Mouse (Mus musculus) thymus, adult 2 months (tissue): Measurements from ENCODE around the gene Tubb4b. TPM values are rescaled to one million over a fixed set of nuclear protein-coding genes. Genes with fewer than 3 reads are reported as not detected.

Experiments
- DNase-seq: peaks from one replicate; pipeline ENCODE4 v3.0.0; 2021
- H3K27ac ChIP-seq: fragments of 200-500 bp; 2 replicates; pipeline ENCODE4 v1.5.1; 2012; ENCODE audit warnings: low read length, control low read depth; ENCODE audit not compliant: control insufficient read depth, insufficient read depth
- H3K27me3 ChIP-seq: fragments of 200-500 bp; 2 replicates; pipeline ENCODE4 v1.6.1; 2012; ENCODE audit warnings: mild to moderate bottlenecking, low read length, moderate library complexity, mixed read lengths; ENCODE audit not compliant: control insufficient read depth, insufficient read depth
- H3K36me3 ChIP-seq: fragments of 200-500 bp; 2 replicates; pipeline ENCODE4 v1.6.1; 2012; ENCODE audit warnings: mild to moderate bottlenecking, low read length, moderate library complexity; ENCODE audit not compliant: control insufficient read depth, insufficient read depth
- H3K4me1 ChIP-seq: fragments of 200-500 bp; replicated peaks from 2 replicates; pipeline ENCODE4 v1.6.1; 2012; ENCODE audit warnings: low read length; ENCODE audit not compliant: control insufficient read depth, insufficient read depth
- H3K4me3 ChIP-seq: fragments of 200-500 bp; 2 replicates; pipeline ENCODE4 v1.5.1; 2012; ENCODE audit warnings: mild to moderate bottlenecking, low read length, control low read depth, moderate library complexity; ENCODE audit not compliant: control insufficient read depth, insufficient read depth
- CTCF ChIP-seq: fragments of 200-500 bp; IDR thresholded peaks from 2 replicates; pipeline ENCODE4 v1.5.1; 2012; ENCODE audit warnings: mild to moderate bottlenecking, control low read depth, low read length, moderate library complexity, borderline replicate concordance; ENCODE audit not compliant: control insufficient read depth, poor library complexity, insufficient read depth; ENCODE audit errors: extremely low read depth
- POLR2A ChIP-seq: fragments of 200-500 bp; IDR thresholded peaks from 2 replicates; pipeline ENCODE4 v1.6.1; 2012; ENCODE audit warnings: mild to moderate bottlenecking, low read length, control low read depth, moderate library complexity; ENCODE audit not compliant: control insufficient read depth, poor library complexity, insufficient read depth; ENCODE audit errors: extremely low read depth
- WGBS: fragments of 180-500 bp; shearing (Covaris S2); methylation state at CpG from one replicate; pipeline ENCODE4 v1.1.7; 2018; 5-methylcytosine and 5-hydroxymethylcytosine counted together
- polyA plus RNA-seq: library from polyadenylated mRNA; depleted of rRNA; stranded (reverse); fragments of >200 nt; gene quantifications from 2 replicates; pipeline ENCODE4 v1.2.3, GENCODE M21; 2012

The Tubb4b gene
- polyA plus RNA-seq, 1 experiment: 613 TPM

DNA sequence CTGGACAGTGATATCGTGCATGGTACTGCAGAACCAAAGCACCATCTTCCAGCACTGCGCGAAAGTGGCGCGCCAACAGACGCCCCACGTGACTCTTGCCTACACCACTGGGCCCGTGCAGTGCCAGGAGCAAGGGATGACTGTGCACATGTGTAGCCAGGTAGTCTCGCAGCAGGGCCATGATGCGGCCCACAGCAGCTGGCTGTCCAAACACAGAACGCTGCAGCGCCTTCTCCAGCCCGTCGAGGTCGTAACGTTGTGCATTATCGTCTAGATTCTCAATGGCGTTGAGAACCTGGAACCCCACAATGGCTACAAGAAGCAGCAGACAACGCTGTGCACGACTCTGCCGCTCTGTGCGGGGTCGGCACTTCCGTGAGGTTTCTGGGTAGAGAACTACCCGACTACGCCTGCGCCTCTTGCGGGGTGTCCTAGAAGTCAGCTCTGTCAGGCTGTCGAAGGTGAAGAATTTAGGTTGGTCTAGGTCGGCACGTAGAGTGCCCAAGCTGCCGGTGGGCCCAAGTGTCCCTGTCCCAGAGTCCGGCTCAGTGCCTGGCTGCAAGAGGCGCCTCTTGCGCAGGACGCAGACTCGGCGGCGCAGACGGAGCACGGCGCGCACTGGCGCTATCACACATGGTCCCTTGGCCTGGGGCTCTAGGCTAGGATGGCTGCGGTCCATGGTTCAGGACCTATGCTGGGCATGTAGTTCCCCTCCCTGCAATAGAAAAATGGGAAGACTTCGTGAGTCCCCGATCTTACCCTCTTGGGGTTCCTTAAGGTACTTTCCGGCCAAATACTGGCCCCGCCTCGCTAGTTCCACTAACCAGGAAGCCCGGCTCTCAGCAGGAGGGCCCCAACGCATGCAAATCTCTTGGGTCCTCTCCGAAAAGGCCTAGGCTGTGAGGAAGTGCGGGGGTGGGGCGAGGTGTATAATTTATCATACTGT lies 29.0 kb downstream of the Tubb4b start:
- Histone ChIP-seq H3K36me3 (peaks cover 12% of the 10 kb centered on the region), H3K27ac (peak overlapping the region; percentile 92), H3K4me1 (peaks cover 35% of the 10 kb centered on the region), H3K4me3 (peak overlapping the region; percentile 70), H3K27me3 (no peaks in the 10 kb centered on the region)
- no peak for TF ChIP-seq POLR2A
- TF ChIP-seq CTCF: peak; percentile 43; the same call in 1 of the 2 replicates
- DNase-seq: peak; percentile 73
- 2% methylated on average over 55 of the region's 55 CpGs for WGBS

GRCm38 (mm10) chr2:25194486-25195171 lies 29.9 kb downstream of the Tubb4b start:
- Histone ChIP-seq H3K4me3 (peak overlapping the region; percentile 70), H3K27ac (peak overlapping the region; percentile 92), H3K36me3 (peaks cover 3% of the 10 kb centered on the region), H3K4me1 (peaks cover 35% of the 10 kb centered on the region), H3K27me3 (no peaks in the 10 kb centered on the region)
- 10% methylated on average over 17 of the region's 17 CpGs for WGBS
- TF ChIP-seq CTCF (no peak), POLR2A (no peak)
- DNase-seq: peak; percentile 56

- TF ChIP-seq POLR2A (no peak), CTCF (no peak)
- H3K4me1 ChIP-seq: peaks cover 35% of the 10 kb centered on the region
- 39% methylated on average over 5 of the region's 5 CpGs for WGBS
- H3K27ac ChIP-seq: peak overlapping the region; percentile 92; the same call in 1 of the 2 replicates
- no peak for DNase-seq
- no peaks in the 10 kb centered on the region for H3K36me3 ChIP-seq
- H3K4me3 ChIP-seq: peak overlapping the region; percentile 70; the same call in 1 of the 2 replicates
- H3K27me3 ChIP-seq: no peaks in the 10 kb centered on the region
Observed at GRCm38 (mm10) chr2:25194006-25194405, 30.5 kb downstream of the Tubb4b start.

- H3K4me1 ChIP-seq: peaks cover 35% of the 10 kb centered on the region
- H3K4me3 ChIP-seq: no peak overlapping the region
- WGBS: 2% methylated on average over 6 of the region's 6 CpGs
- no peaks in the 10 kb centered on the region for H3K27me3 ChIP-seq
- H3K27ac ChIP-seq: no peak overlapping the region
- TF ChIP-seq CTCF (peak; percentile 84), POLR2A (no peak)
- DNase-seq: peak; percentile 82
- H3K36me3 ChIP-seq: no peaks in the 10 kb centered on the region
Observed at GRCm38 (mm10) chr2:25193330-25193770, 31.2 kb downstream of the Tubb4b start.

DNA sequence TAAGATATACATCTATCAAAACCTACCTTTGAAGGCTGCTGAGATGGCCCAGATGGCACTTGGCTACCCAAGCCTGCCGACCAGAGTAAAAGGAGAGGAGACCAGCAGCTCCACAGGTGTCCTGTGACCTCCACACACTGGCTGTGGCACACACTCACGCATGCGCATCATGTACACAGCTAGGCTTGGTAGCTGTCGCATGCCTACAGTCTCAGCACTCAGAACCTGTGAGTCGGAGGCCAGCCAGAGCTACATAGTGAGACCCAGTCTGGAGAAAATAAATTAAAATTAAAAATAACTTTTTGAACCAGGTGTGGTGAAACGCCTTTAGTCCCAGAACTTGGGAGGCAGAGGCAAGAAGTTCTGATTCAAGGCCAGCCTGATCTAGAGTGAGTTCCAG lies 36.7 kb downstream of the Tubb4b start:
- WGBS: 88% methylated on average over 6 of the region's 6 CpGs
- no peak for DNase-seq
- Histone ChIP-seq H3K27ac (no peak overlapping the region), H3K4me1 (peaks cover 16% of the 10 kb centered on the region), H3K27me3 (no peaks in the 10 kb centered on the region), H3K4me3 (no peak overlapping the region), H3K36me3 (no peaks in the 10 kb centered on the region)
- TF ChIP-seq POLR2A (no peak), CTCF (no peak)

DNA sequence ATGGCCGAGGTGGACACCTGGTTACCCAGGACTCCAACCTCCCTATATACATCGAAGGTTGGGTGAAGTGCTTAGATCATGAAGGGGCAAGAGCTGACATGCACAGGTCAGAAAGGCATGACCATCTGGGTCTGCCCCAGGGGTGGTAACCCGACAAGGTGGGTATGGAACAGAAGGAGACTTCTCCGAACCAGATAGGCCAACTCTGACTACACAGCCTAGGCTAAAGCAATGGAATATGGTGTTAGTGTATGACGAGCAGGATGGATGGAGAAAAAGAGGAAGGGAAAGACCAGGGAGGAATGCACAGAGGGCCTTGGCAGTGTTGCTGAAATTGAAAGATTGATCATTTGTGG lies 37.9 kb downstream of the Tubb4b start:
- H3K4me1 ChIP-seq: peaks cover 27% of the 10 kb centered on the region
- H3K27me3 ChIP-seq: no peaks in the 10 kb centered on the region
- 53% methylated on average over 5 of the region's 5 CpGs for WGBS
- no peak for DNase-seq
- no peak overlapping the region for H3K27ac ChIP-seq
- H3K36me3 ChIP-seq: no peaks in the 10 kb centered on the region
- TF ChIP-seq POLR2A (no peak), CTCF (no peak)
- no peak overlapping the region for H3K4me3 ChIP-seq
